Mouse (Mus musculus) ES-E14 (cell line): ENCODE data around the gene Popdc2.

Experiments used
- HCFC1 ChIP-seq: IDR thresholded peaks from 2 replicates; pipeline ENCODE4 v1.6.1; 2012; ENCODE audit warnings: low read length, inconsistent platforms, borderline replicate concordance; ENCODE audit not compliant: insufficient read depth
- ZC3H11A ChIP-seq: IDR thresholded peaks from 2 replicates; pipeline ENCODE4 v1.6.1; 2012; ENCODE audit warnings: low read depth, mild to moderate bottlenecking, inconsistent platforms, low read length, borderline replicate concordance

GRCm38 (mm10) chr16:38385184-38385634 lies 23.2 kb downstream of the Popdc2 start:
- TF ChIP-seq ZC3H11A = no peak
- no peak for TF ChIP-seq HCFC1
